In the genomic region with DNA sequence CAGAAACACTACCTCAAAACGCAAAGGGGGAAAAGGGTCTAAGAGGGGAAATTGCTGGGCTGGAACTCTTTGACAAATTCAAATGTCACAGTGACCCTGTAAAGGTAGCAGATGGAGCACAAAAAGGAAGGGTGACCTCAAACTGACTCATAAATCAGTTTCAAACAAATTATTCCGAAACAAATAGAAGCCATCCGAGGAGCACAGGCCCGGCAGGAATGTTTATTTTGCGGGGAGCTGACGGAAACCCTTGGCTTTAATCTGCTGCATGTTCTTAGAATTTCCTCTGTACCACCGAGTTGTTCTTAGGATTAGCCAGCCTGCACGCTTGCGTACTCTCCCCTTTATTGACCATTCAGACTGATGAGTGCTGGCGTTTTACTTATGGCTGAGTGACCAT, we compare ENCODE assay signal across 29 mouse cellular contexts. TPM values are rescaled to one million over a fixed set of nuclear protein-coding genes. Genes with fewer than 3 reads are reported as not detected.
DNase-seq lines count a peak whose midpoint lies in the region; ATAC-seq and TF ChIP-seq lines count a peak whose summit lies in the region.
"Had no signal": no experiment of that assay in that cellular context is flagged by ENCODE, and none has a peak within 500 bp of the region (broad histone marks: within the 10 kb centered on the region; RNA-seq: fewer than 3 reads in every experiment).

No protein-coding gene starts in this region.

- H3K9ac ChIP-seq in lung, embryonic 15.5 days, result no peak overlapping the region
- H3K9ac ChIP-seq: forebrain, embryonic 13.5 days; kidney, embryonic 15.5 days; limb, embryonic 12.5 days; liver, embryonic 12.5 days; lung, embryonic 14.5 days; midbrain, embryonic 13.5 days; neural tube, embryonic 15.5 days had no signal

- no peak overlapping the region for H3K4me2 ChIP-seq in lung, embryonic 15.5 days
- H3K4me2 ChIP-seq: forebrain, embryonic 13.5 days; kidney, embryonic 15.5 days; limb, embryonic 12.5 days; liver, embryonic 12.5 days; lung, embryonic 14.5 days; midbrain, embryonic 13.5 days; neural tube, embryonic 15.5 days had no signal

- peaks cover 36% of the 10 kb centered on the region for H3K4me1 ChIP-seq in lung, embryonic 15.5 days
- H3K4me1 ChIP-seq in lung, adult 2 months (ENCODE audit: control insufficient read depth, insufficient read depth, low read length), result peaks cover 7% of the 10 kb centered on the region

- ATAC-seq in lung, embryonic 15.5 days (ENCODE audit: borderline replicate concordance, extremely low read depth, low FRiP score, low TSS enrichment), result no peak
- ATAC-seq: CD4-positive, CD25-positive, alpha-beta regulatory T cell, adult 4 months; forebrain, embryonic 13.5 days; hindbrain, embryonic 16.5 days; liver, embryonic 12.5 days; midbrain, embryonic 13.5 days had no signal

- WGBS in lung, embryonic 15.5 days, result 24% methylated on average over 10 of the region's 10 CpGs
- 31% methylated on average over 10 of the region's 10 CpGs for WGBS in lung, adult 2 months

- peak; percentile 63 for DNase-seq in adrenal gland, adult 2 months
- no peak for DNase-seq in adrenal gland, postnatal 10 days
- no peak for DNase-seq in lung, adult 2 months
- DNase-seq in 3134 (ENCODE audit: extremely low read depth, insufficient read length, low spot score), result peak; percentile 36
- peak; percentile 35 for DNase-seq in lung, postnatal 36 days
- DNase-seq in layer of hippocampus, adult 2 months (ENCODE audit: low spot score in 2 of 2), result no peak
- DNase-seq: cerebellum, adult 11 months; cerebellum, adult 9-10 months; cerebellum, postnatal 36 days; gastrocnemius, postnatal 14 days; heart, postnatal 14 days; kidney, adult 18-20 months; kidney, postnatal 25 days; right cerebral cortex, postnatal 25 days; thymus, adult 18-20 months; thymus, postnatal 36 days had no signal

- no peaks in the 10 kb centered on the region for H3K27me3 ChIP-seq in lung, embryonic 15.5 days
- H3K27me3 ChIP-seq: forebrain, embryonic 13.5 days; kidney, embryonic 15.5 days; limb, embryonic 12.5 days; liver, embryonic 12.5 days; megakaryocyte, embryonic 14.5 days; midbrain, embryonic 13.5 days; neural tube, embryonic 15.5 days had no signal

- TF ChIP-seq CTCF in lung, adult 2 months (IDR thresholded peaks at IDR 0.05; ENCODE audit: insufficient read depth, low read length), result no peak
- no peak for TF ChIP-seq CTCF in layer of hippocampus, adult 2 months (conservative IDR thresholded peaks at IDR 0.05)

- no peak overlapping the region for H3K4me3 ChIP-seq in lung, embryonic 15.5 days
- no peak overlapping the region for H3K4me3 ChIP-seq in lung, adult 2 months (replicated peaks; ENCODE audit: extremely low read depth, low read depth, low read length)
- H3K4me3 ChIP-seq in layer of hippocampus, adult 2 months, result no peak overlapping the region
- H3K4me3 ChIP-seq: forebrain, embryonic 13.5 days; hindbrain, embryonic 10.5 days; kidney, embryonic 15.5 days; left cerebral cortex, adult 2 months; limb, embryonic 12.5 days; liver, embryonic 12.5 days; megakaryocyte, embryonic 14.5 days; midbrain, embryonic 13.5 days; neural tube, embryonic 15.5 days had no signal

- TF ChIP-seq POLR2A in lung, adult 2 months (IDR thresholded peaks at IDR 0.05; ENCODE audit: borderline replicate concordance, extremely low read depth, low read depth, low read length), result no peak

- no peaks in the 10 kb centered on the region for H3K36me3 ChIP-seq in lung, embryonic 15.5 days
- H3K36me3 ChIP-seq: hindbrain, embryonic 10.5 days; kidney, embryonic 15.5 days; limb, embryonic 12.5 days; liver, embryonic 12.5 days; midbrain, embryonic 13.5 days; neural tube, embryonic 15.5 days had no signal

- 0 out of 2 replicates have a peak overlapping the region, but pooled peaks have one; percentile 4 for H3K27ac ChIP-seq in lung, embryonic 15.5 days
- H3K27ac ChIP-seq in layer of hippocampus, adult 2 months, result no peak overlapping the region
- H3K27ac ChIP-seq: forebrain, embryonic 13.5 days; hindbrain, embryonic 10.5 days; kidney, embryonic 15.5 days; left cerebral cortex, adult 2 months; limb, embryonic 12.5 days; liver, embryonic 12.5 days; midbrain, embryonic 13.5 days; neural tube, embryonic 15.5 days had no signal

- H3K9me3 ChIP-seq in lung, embryonic 15.5 days, result no peaks in the 10 kb centered on the region
- H3K9me3 ChIP-seq: forebrain, embryonic 13.5 days; hindbrain, embryonic 10.5 days; kidney, embryonic 15.5 days; limb, embryonic 12.5 days; liver, embryonic 12.5 days; megakaryocyte, embryonic 14.5 days; midbrain, embryonic 13.5 days; neural tube, embryonic 15.5 days had no signal

RNA-seq across cellular contexts. Expression of gene Ern1, which starts 2.4 kb away (rescaled TPM):
- total RNA-seq in adrenal gland, adult 2 months (2021), result 100 to 1,000 TPM in 1 of 2 experiments, 10 to 100 TPM in 1; 90.7 to 119 TPM
- polyA plus RNA-seq in adrenal gland, adult 2 months (2012; rRNA removed), result 608 and 700 TPM in 2 replicates
- 10 to 100 TPM; 54.8 to 63.0 TPM for total RNA-seq in adrenal gland, postnatal 10 days (2021)
- polyA plus RNA-seq in lung, embryonic 15.5 days (2015; fragmentation: Nextera tagmentation; extraction: Ambion mirVana), result 6.0 and 6.5 TPM in 2 replicates
- 23.0 and 28.7 TPM in 2 replicates for polyA plus RNA-seq in lung, adult 2 months (2012; rRNA removed)
- total RNA-seq in layer of hippocampus, adult 2 months (2021), result 10 to 100 TPM; 11.2 to 11.8 TPM

Comparison
In these comparisons a context has a peak if more than half of its experiments do, and no peak if none do; other contexts are left out.
1. DNase-seq: peak in adrenal gland, adult 2 months (single experiment), 3134 (single experiment) and lung, postnatal 36 days (single experiment); none in adrenal gland, postnatal 10 days (single experiment), lung, adult 2 months (single experiment) and layer of hippocampus, adult 2 months (0 of 2).
2. RNA of gene Ern1, which starts 2.4 kb away (total RNA-seq): 90.7 to 119 TPM in adrenal gland, adult 2 months and 54.8 to 63.0 TPM in adrenal gland, postnatal 10 days; 11.2 to 11.8 TPM in layer of hippocampus, adult 2 months; every median in the first group is over 4 times any median in the second.